Mouse (Mus musculus) spleen, adult 2 months (tissue): ENCODE data around the gene Ak8.

Experiments
- CTCF ChIP-seq: fragments of 200-500 bp; IDR thresholded peaks from 2 replicates; pipeline ENCODE4 v1.5.1; 2011; ENCODE audit warnings: mild to moderate bottlenecking, inconsistent platforms; ENCODE audit not compliant: insufficient read depth, insufficient read length, insufficient replicate concordance; ENCODE audit errors: extremely low read depth
- POLR2A ChIP-seq: fragments of 200-500 bp; IDR thresholded peaks from 2 replicates; pipeline ENCODE4 v1.6.1; 2011; ENCODE audit warnings: low read depth, low read length, inconsistent platforms

- TF ChIP-seq CTCF (no peak), POLR2A (no peak)
Measured at GRCm38 (mm10) chr2:28676005-28676404, 24.0 kb upstream of the Ak8 start.
